Mouse (Mus musculus): ENCODE measurements around the gene Gm20795.
"Not testable (repeated sequence)": the region's sequence is repeated elsewhere in the genome, so short reads cannot be mapped to it uniquely, and the experiment has no call there.

Gm20795 gene

GRCm38 (mm10) chrY:40804614-40805013 is at the start of gene Gm20795:
Gm20795 (plus strand) TSS chrY:40804914.
- not testable (repeated sequence) for DNase-seq (ENCODE audit: low spot score in 2 of 2)

GRCm38 (mm10) chrY:40775665-40776064 is 29.0 kb upstream of the Gm20795 start, which contains the start of gene Gm21797:
Gm21797 (minus strand) TSS chrY:40775765.
- DNase-seq (ENCODE audit: low spot score in 2 of 2): not testable (repeated sequence)

All from urinary bladder, postnatal 36 days (tissue).